Mouse (Mus musculus) left cerebral cortex, postnatal 10 days (tissue): ENCODE results near the gene Fam172a. TPM values are rescaled to one million over a fixed set of nuclear protein-coding genes. Genes with fewer than 3 reads are reported as not detected.

ENCODE experiments used
- DNase-seq, 2 experiments: peaks; one replicate each; pipeline ENCODE4 v3.0.0; 2021 to 2022; ENCODE audit warnings: low spot score in 2 of 2, mixed read lengths in 1 of 2; ENCODE audit errors: extremely low spot score in 1 of 2
- intact Hi-C: fragments of 180-260 bp; cut with DNase I; formaldehyde crosslinking; loops from one replicate; pipeline ENCODE4 v1.15.1; 2025
- total RNA-seq, 2 experiments: library from RNA; stranded (reverse); gene quantifications; 2 replicates each; pipeline ENCODE4 v1.2.3; 2021

Gene Fam172a
- total RNA-seq, 2 experiments from 2014 or later: 43.4 to 47.1 TPM

- DNase-seq: no peak
- intact Hi-C loops: loop anchor here (10.0 kb wide), 3 partner anchors 1053 to 1343 kb away; partner anchors contain the start of genes 2210408I21Rik and Slf1
Measured at GRCm38 (mm10) chr13:78187833-78188232, 486.0 kb downstream of the Fam172a start.

GRCm38 (mm10) chr13:78189586-78189985 lies 487.8 kb downstream of the Fam172a start:
- intact Hi-C loops: loop anchor here (10.0 kb wide), 3 partner anchors 1055 to 1345 kb away; partner anchors contain the start of genes 2210408I21Rik and Slf1
- DNase-seq: no peak

GRCm38 (mm10) chr13:78193211-78193610 lies 491.4 kb downstream of the Fam172a start:
- DNase-seq: no peak
- intact Hi-C loops: no loop called here

GRCm38 (mm10) chr13:78194135-78194849 lies 492.5 kb downstream of the Fam172a start:
- no peak for DNase-seq
- intact Hi-C loops: no loop called here

GRCm38 (mm10) chr13:78194850-78195600 lies 493.2 kb downstream of the Fam172a start:
- intact Hi-C loops: loop anchor here (5.0 kb wide), 1 partner anchor 1148 kb away; no protein-coding TSS in a partner anchor
- peak in 1 of 2 experiments; percentile 66 for DNase-seq

GRCm38 (mm10) chr13:78195601-78196115 lies 493.8 kb downstream of the Fam172a start:
- DNase-seq: no peak
- intact Hi-C loops: loop anchor here (5.0 kb wide), 1 partner anchor 1148 kb away; no protein-coding TSS in a partner anchor

- no peak for DNase-seq
- intact Hi-C loops: loop anchor here (5.0 kb wide), 1 partner anchor 1149 kb away; no protein-coding TSS in a partner anchor
Measured at GRCm38 (mm10) chr13:78196236-78196796, 494.5 kb downstream of the Fam172a start.

GRCm38 (mm10) chr13:78197286-78197818 lies 495.5 kb downstream of the Fam172a start:
- intact Hi-C loops: loop anchor here (5.0 kb wide), 1 partner anchor 1150 kb away; no protein-coding TSS in a partner anchor

GRCm38 (mm10) chr13:78197819-78198390 lies 496.1 kb downstream of the Fam172a start:
- intact Hi-C loops: loop anchor here (5.0 kb wide), 1 partner anchor 1151 kb away; no protein-coding TSS in a partner anchor
- DNase-seq: peak in 1 of 2 experiments; percentile 65

More at GRCm38 (mm10) chr13:78197286-78197818, 495.5 kb downstream of the Fam172a start:
- DNase-seq: no peak

GRCm38 (mm10) chr13:78198391-78198870 lies 496.6 kb downstream of the Fam172a start:
- peak in 1 of 2 experiments; percentile 64 for DNase-seq
- intact Hi-C loops: loop anchor here (5.0 kb wide), 1 partner anchor 1151 kb away; no protein-coding TSS in a partner anchor

GRCm38 (mm10) chr13:78198871-78199641 lies 497.2 kb downstream of the Fam172a start:
- intact Hi-C loops: loop anchor here (5.0 kb wide), 1 partner anchor 1152 kb away; no protein-coding TSS in a partner anchor
- peak in 1 of 2 experiments; percentile 80 for DNase-seq

GRCm38 (mm10) chr13:78199642-78200160 lies 497.9 kb downstream of the Fam172a start, which contains the start of gene Nr2f1:
TSS of gene Nr2f1 (minus strand) at chr13:78199757.
- intact Hi-C loops: loop anchor here (5.0 to 10.0 kb wide), 8 partner anchors 323 to 1645 kb away; no protein-coding TSS in a partner anchor
- DNase-seq: no peak

- intact Hi-C loops: loop anchor here (5.0 to 10.0 kb wide), 7 partner anchors 322 to 1644 kb away; no protein-coding TSS in a partner anchor
- DNase-seq: peak in 1 of 2 experiments; percentile 63
Measured at GRCm38 (mm10) chr13:78200407-78200806, 498.6 kb downstream of the Fam172a start.

GRCm38 (mm10) chr13:78200991-78201870 lies 499.4 kb downstream of the Fam172a start:
- DNase-seq: peak; percentile 94 to 95

GRCm38 (mm10) chr13:78201871-78202565 lies 500.2 kb downstream of the Fam172a start:
- DNase-seq: peak in 1 of 2 experiments; percentile 56
- intact Hi-C loops: loop anchor here (5.0 to 10.0 kb wide), 7 partner anchors 320 to 1643 kb away; no protein-coding TSS in a partner anchor

More at GRCm38 (mm10) chr13:78200991-78201870, 499.4 kb downstream of the Fam172a start:
- intact Hi-C loops: loop anchor here (5.0 to 10.0 kb wide), 7 partner anchors 321 to 1644 kb away; no protein-coding TSS in a partner anchor
